In genomic region chr4:148985541-148986476, GRCm38 (mm10) we compare ENCODE assay signal across 7 mouse cellular contexts.
DNase-seq lines count a peak whose midpoint lies in the region; ATAC-seq lines count a peak whose summit lies in the region.

No protein-coding gene starts in this region.

- no peak overlapping the region; the same call in 1 of the 2 replicates for H3K9ac ChIP-seq in embryonic facial prominence, embryonic 11.5 days (replicated peaks; ENCODE audit: low read length)
- no peak overlapping the region for H3K9ac ChIP-seq in hindbrain, embryonic 12.5 days
- H3K9ac ChIP-seq in midbrain, embryonic 14.5 days (replicated peaks; ENCODE audit: low read length), result no peak overlapping the region

- 20% methylated on average over 24 of the region's 24 CpGs for WGBS in embryonic facial prominence, embryonic 11.5 days
- 52% methylated on average over 24 of the region's 24 CpGs for WGBS in hindbrain, embryonic 12.5 days
- WGBS in midbrain, embryonic 14.5 days, result 48% methylated on average over 24 of the region's 24 CpGs

- no peaks in the 10 kb centered on the region for H3K9me3 ChIP-seq in embryonic facial prominence, embryonic 11.5 days (replicated peaks; ENCODE audit: control insufficient read depth, low read length)
- H3K9me3 ChIP-seq in hindbrain, embryonic 12.5 days (replicated peaks), result no peaks in the 10 kb centered on the region
- H3K9me3 ChIP-seq in midbrain, embryonic 14.5 days (ENCODE audit: control insufficient read depth, low read length), result no peaks in the 10 kb centered on the region

- intact Hi-C loops in gastrocnemius, postnatal 14 days (cut with DNase I; ENCODE audit: low total_unique reads), result no loop called here

- H3K4me3 ChIP-seq in embryonic facial prominence, embryonic 11.5 days (ENCODE audit: low read depth, low read length), result no peak overlapping the region
- H3K4me3 ChIP-seq in hindbrain, embryonic 12.5 days, result no peak overlapping the region
- no peak overlapping the region for H3K4me3 ChIP-seq in midbrain, embryonic 14.5 days (replicated peaks; ENCODE audit: low read depth, low read length)

- no peaks in the 10 kb centered on the region for H3K27me3 ChIP-seq in embryonic facial prominence, embryonic 11.5 days (ENCODE audit: control insufficient read depth, insufficient read depth, low read length)
- no peaks in the 10 kb centered on the region for H3K27me3 ChIP-seq in hindbrain, embryonic 12.5 days
- H3K27me3 ChIP-seq in midbrain, embryonic 14.5 days (ENCODE audit: control insufficient read depth, insufficient read depth, low read length), result no peaks in the 10 kb centered on the region

- H3K4me1 ChIP-seq in embryonic facial prominence, embryonic 11.5 days (ENCODE audit: control insufficient read depth, insufficient read depth, low read length), result peaks cover 8% of the 10 kb centered on the region
- peaks cover 44% of the 10 kb centered on the region for H3K4me1 ChIP-seq in hindbrain, embryonic 12.5 days
- H3K4me1 ChIP-seq in midbrain, embryonic 14.5 days (ENCODE audit: control insufficient read depth, insufficient read depth, low read length), result peaks cover 33% of the 10 kb centered on the region

- H3K4me2 ChIP-seq in embryonic facial prominence, embryonic 11.5 days (ENCODE audit: low read depth, low read length), result 0 out of 2 replicates have a peak overlapping the region, but pooled peaks have one; percentile 7
- no peak overlapping the region for H3K4me2 ChIP-seq in hindbrain, embryonic 12.5 days (replicated peaks)
- no peak overlapping the region for H3K4me2 ChIP-seq in midbrain, embryonic 14.5 days (ENCODE audit: low read length)

- peak; percentile 16 for DNase-seq in layer of hippocampus, adult 11-12 months (ENCODE audit: low spot score)
- DNase-seq in layer of hippocampus, adult 9-11 months, result no peak
- peak; percentile 78 for DNase-seq in embryonic facial prominence, embryonic 11.5 days (ENCODE audit: low spot score)
- no peak for DNase-seq in midbrain, embryonic 14.5 days
- DNase-seq in gastrocnemius, postnatal 14 days, result no peak
- no peak for DNase-seq in testis, postnatal 10 days (ENCODE audit: low spot score)

- peak overlapping the region; percentile 25 for H3K27ac ChIP-seq in embryonic facial prominence, embryonic 11.5 days (replicated peaks; ENCODE audit: low read depth, low read length)
- no peak overlapping the region for H3K27ac ChIP-seq in hindbrain, embryonic 12.5 days
- 0 out of 2 replicates have a peak overlapping the region, but pooled peaks have one; percentile 37 for H3K27ac ChIP-seq in midbrain, embryonic 14.5 days (replicated peaks; ENCODE audit: low read depth, low read length)

- no peak for ATAC-seq in embryonic facial prominence, embryonic 11.5 days (replicated peaks; ENCODE audit: insufficient number of reproducible peaks, low FRiP score, low TSS enrichment, low read depth)
- peak; percentile 42; the same call in 1 of the 2 replicates for ATAC-seq in hindbrain, embryonic 12.5 days (ENCODE audit: low FRiP score)
- ATAC-seq in midbrain, embryonic 14.5 days (ENCODE audit: low FRiP score, low TSS enrichment), result no peak

- no peaks in the 10 kb centered on the region for H3K36me3 ChIP-seq in embryonic facial prominence, embryonic 11.5 days (replicated peaks; ENCODE audit: control insufficient read depth, insufficient read depth, low read depth, low read length)
- H3K36me3 ChIP-seq in hindbrain, embryonic 12.5 days, result no peaks in the 10 kb centered on the region
- 0 out of 2 replicates have a peak, but pooled peaks cover 9% of the 10 kb centered on the region for H3K36me3 ChIP-seq in midbrain, embryonic 14.5 days (ENCODE audit: control insufficient read depth, insufficient read depth, low read length)

Comparison
In these comparisons a context has a peak if more than half of its experiments do, and no peak if none do; other contexts are left out.
1. DNase-seq: peak in layer of hippocampus, adult 11-12 months (single experiment) and embryonic facial prominence, embryonic 11.5 days (single experiment); none in layer of hippocampus, adult 9-11 months (single experiment), midbrain, embryonic 14.5 days (single experiment), gastrocnemius, postnatal 14 days (single experiment) and testis, postnatal 10 days (single experiment).